Mouse (Mus musculus) heart, embryonic 12.5 days (tissue): ENCODE data around the gene Stbd1. TPM values are rescaled to one million over a fixed set of nuclear protein-coding genes. Genes with fewer than 3 reads are reported as not detected.

Experiments
- ATAC-seq: fragments of 200-750 bp; cut with Nextera tagmentation; 2 replicates; pipeline ENCODE4 v1.8.0; 2017; ENCODE audit warnings: moderate TSS enrichment, moderate library complexity; ENCODE audit not compliant: insufficient number of reproducible peaks, low FRiP score
- H3K27ac ChIP-seq: fragments of 300-500 bp; sonication (generic); 2 replicates; pipeline ENCODE4 v1.5.1; 2016; ENCODE audit warnings: mild to moderate bottlenecking, moderate library complexity; ENCODE audit not compliant: poor library complexity, severe bottlenecking
- H3K27me3 ChIP-seq: fragments of 300-500 bp; sonication (generic); replicated peaks from 2 replicates; pipeline ENCODE4 v1.6.1; 2016; ENCODE audit warnings: mild to moderate bottlenecking, moderate library complexity
- H3K36me3 ChIP-seq: fragments of 300-500 bp; sonication (generic); 2 replicates; pipeline ENCODE4 v1.6.1; 2016; ENCODE audit warnings: mild to moderate bottlenecking, moderate library complexity
- H3K4me1 ChIP-seq: fragments of 300-500 bp; sonication (generic); replicated peaks from 2 replicates; pipeline ENCODE4 v1.6.1; 2016; ENCODE audit warnings: mild to moderate bottlenecking
- H3K4me2 ChIP-seq: fragments of 300-500 bp; sonication (generic); 2 replicates; pipeline ENCODE4 v1.6.1; 2016; ENCODE audit warnings: mild to moderate bottlenecking, moderate library complexity
- H3K4me3 ChIP-seq: fragments of 300-500 bp; sonication (generic); 2 replicates; pipeline ENCODE4 v1.5.1; 2016; ENCODE audit warnings: mild to moderate bottlenecking
- H3K9ac ChIP-seq: fragments of 300-500 bp; sonication (generic); 2 replicates; pipeline ENCODE4 v1.6.1; 2016; ENCODE audit warnings: mild to moderate bottlenecking, moderate library complexity
- H3K9me3 ChIP-seq: fragments of 300-500 bp; sonication (generic); replicated peaks from 2 replicates; pipeline ENCODE4 v1.6.1; 2016; ENCODE audit warnings: mild to moderate bottlenecking, moderate library complexity
- WGBS: fragments of 180-500 bp; shearing (Covaris S2); methylation state at CpG from one replicate; pipeline ENCODE4 v1.1.7; 2016; 5-methylcytosine and 5-hydroxymethylcytosine counted together
- polyA plus RNA-seq: library from polyadenylated mRNA; unstranded; fragments of >200 nt; fragmentation: Nextera tagmentation; extraction: Ambion mirVana; gene quantifications from 2 replicates; pipeline ENCODE4 v1.2.1, GENCODE M21; 2016

Gene Stbd1
- polyA plus RNA-seq = 84.2 and 87.2 TPM in 2 replicates

DNA sequence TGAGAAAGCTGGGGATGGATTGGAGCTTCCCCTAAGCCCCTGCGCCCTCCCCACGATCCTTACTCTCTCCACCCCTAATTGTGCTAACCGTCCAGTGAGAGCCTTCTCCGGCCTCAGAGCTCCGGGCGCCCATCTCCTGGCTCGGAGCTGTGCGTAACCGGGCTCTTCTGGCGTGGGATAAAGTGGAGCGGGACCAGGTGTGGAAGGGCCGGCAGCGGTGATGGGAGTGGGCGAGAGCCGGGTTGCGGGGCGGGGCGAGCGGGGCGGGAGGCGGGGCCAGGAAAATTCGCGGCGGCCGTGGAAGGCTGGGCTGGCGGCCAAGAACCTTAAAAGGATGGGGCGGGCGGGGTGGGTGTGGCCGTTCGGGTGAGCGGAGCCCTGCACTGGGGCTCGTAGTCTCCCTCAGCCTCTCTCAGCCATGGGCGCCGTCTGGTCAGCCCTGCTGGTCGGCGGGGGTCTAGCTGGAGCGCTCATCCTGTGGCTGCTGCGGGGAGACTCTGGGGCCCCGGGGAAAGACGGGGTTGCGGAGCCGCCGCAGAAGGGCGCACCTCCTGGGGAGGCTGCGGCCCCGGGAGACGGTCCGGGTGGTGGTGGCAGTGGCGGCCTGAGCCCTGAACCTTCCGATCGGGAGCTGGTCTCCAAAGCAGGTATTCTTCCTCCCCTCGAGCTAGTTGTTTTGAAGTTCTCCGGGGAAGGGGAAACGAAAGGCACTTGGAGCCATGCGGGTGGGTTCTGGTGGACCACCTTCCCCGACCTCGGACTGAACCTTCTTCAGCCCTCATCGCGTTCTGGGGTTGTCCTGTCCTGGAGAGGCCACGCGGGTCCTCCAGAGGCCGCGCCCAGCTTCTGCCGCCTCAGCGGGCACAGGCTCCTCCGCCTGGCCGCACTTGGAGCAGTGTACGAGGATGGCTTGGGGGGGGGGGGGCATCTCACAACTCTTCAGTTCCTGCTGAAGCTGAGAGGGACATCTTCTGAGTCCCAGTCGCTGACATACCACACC, at the start of gene Stbd1:
TSS of gene Stbd1 (plus strand) at position 351 of the 1,000 bp plus-strand sequence.
- H3K27me3 ChIP-seq = 0 out of 2 replicates have a peak, but pooled peaks cover 9% of the 10 kb centered on the region
- peak within 1 kb of the TSS; percentile 73 for H3K4me2 ChIP-seq
- peak; percentile 92 for ATAC-seq
- H3K4me3 ChIP-seq = peak within 1 kb of the TSS; percentile 67
- peaks cover 21% of the 10 kb centered on the region for H3K4me1 ChIP-seq
- H3K9ac ChIP-seq = peak within 1 kb of the TSS; percentile 83
- under 1% methylated on average over 69 of the region's 69 CpGs for whole genome bisulfite sequencing
- H3K27ac ChIP-seq = peak within 1 kb of the TSS; percentile 80
- H3K9me3 ChIP-seq = no peaks in the 10 kb centered on the region
- peaks cover 15% of the 10 kb centered on the region for H3K36me3 ChIP-seq

DNA sequence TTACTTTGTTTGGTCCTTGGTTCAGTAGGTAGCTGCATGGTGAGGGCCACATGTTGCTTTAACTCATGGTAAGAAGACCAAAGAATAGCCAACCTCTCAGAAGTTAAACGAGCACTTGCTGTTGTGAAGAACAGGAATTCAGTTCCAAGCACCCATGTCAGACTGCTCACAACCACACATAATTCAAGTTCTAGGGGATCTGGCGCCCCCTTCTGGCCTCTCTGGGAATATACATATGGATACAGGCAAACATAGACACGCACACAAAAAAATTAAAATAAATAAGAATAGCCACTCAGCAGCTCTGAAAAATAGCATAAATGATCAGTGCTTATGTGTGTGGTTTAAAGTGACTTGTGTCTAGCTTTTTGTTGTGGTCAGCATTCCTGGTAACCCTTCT, 48.9 kb upstream of the Stbd1 start:
- Histone ChIP-seq H3K4me1 (no peaks in the 10 kb centered on the region), H3K4me2 (no peak overlapping the region), H3K9ac (no peak overlapping the region), H3K27me3 (no peaks in the 10 kb centered on the region), H3K36me3 (no peaks in the 10 kb centered on the region), H3K9me3 (peaks cover 3% of the 10 kb centered on the region; the same call in 1 of the 2 replicates), H3K4me3 (no peak overlapping the region), H3K27ac (no peak overlapping the region)
- WGBS = 62% methylated on average over 3 of the region's 3 CpGs
- no peak for ATAC-seq

DNA sequence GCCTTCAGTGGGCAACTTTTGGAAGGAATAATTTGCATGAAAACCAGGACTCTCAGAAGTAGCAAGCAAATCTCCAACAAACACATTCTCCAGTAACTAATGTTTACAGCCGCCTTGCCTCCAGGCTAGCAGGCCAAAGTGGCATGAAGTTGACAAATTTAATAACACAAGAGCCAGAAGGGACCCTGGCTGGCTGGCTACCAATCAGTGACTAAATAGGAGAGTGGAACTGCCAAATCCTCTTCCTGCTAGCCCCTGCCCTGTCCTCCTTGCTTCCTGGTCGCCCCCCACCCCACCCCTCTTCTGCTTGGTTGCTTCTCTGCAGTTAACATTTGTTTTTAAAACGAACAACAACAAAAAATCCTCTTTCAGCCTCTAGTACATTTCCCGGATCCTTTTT, 48.4 kb upstream of the Stbd1 start:
- no peak for ATAC-seq
- WGBS = 82% methylated on average over 4 of the region's 4 CpGs

DNA sequence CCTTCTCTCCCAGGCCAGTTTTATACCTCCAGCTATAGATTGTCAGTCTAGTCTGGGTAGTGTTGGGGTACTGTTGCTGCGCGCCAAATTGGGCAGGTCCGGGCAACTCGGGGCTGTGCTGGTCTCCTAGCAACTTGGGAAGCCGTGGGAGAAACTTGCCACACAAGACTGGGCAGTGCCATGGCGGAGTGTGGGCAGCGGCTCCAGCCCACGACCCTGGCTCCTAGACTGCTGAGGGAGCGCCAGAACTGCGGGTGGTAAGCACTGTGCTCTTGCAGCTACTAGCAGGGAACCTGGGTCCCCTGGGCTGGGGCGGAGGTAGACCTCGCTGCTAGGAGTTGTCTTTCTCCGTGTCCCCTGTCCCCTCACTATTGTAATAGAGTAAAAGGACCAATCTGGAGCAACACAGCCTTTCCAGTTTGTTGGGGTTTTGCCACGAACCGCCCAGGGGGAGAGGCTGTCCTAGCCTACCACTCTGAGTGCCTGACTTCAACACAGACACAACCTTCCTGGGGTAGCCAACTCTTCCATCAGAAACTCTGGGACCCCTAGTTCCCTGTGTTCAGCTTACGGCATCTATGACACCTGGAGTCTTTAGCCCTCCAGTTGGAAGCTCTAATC, 47.8 kb upstream of the Stbd1 start, which contains the start of gene Fam47e:
TSS of gene Fam47e (plus strand) at position 179 of the 621 bp plus-strand sequence.
- Histone ChIP-seq H3K9ac (no peak within 1 kb of the TSS), H3K27me3 (no peaks in the 10 kb centered on the region), H3K27ac (no peak within 1 kb of the TSS), H3K4me2 (no peak within 1 kb of the TSS), H3K36me3 (no peaks in the 10 kb centered on the region), H3K4me1 (peaks cover 1% of the 10 kb centered on the region; the same call in 1 of the 2 replicates), H3K4me3 (no peak within 1 kb of the TSS), H3K9me3 (peaks cover 3% of the 10 kb centered on the region; the same call in 1 of the 2 replicates)
- WGBS = 76% methylated on average over 16 of the region's 16 CpGs
- ATAC-seq = no peak

More for the DNA sequence above, 48.4 kb upstream of the Stbd1 start:
- Histone ChIP-seq H3K36me3 (no peaks in the 10 kb centered on the region), H3K27me3 (no peaks in the 10 kb centered on the region), H3K4me3 (no peak overlapping the region), H3K9me3 (peaks cover 3% of the 10 kb centered on the region; the same call in 1 of the 2 replicates), H3K27ac (no peak overlapping the region), H3K4me2 (no peak overlapping the region), H3K9ac (no peak overlapping the region), H3K4me1 (no peaks in the 10 kb centered on the region)

DNA sequence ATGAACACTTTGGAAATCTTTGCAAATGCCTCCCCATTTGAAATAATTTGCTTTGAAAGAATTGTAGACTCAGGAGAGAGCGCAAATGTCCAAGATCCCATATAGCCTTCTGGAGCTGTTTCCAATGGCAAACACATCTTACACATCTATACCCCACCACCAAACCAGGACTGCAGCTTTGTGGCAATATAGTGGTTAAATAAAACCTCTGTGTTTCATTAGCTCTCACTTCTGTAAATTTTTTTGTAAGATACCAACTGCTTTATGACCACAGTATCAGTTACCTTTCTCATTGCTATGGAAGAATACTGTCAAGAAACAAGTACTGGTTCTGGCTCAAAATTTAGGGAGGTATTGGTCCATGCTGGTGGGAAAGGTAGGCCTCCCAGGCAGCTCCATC, 46.9 kb upstream of the Stbd1 start:
- Histone ChIP-seq H3K4me3 (no peak overlapping the region), H3K4me2 (no peak overlapping the region), H3K27me3 (no peaks in the 10 kb centered on the region), H3K9ac (no peak overlapping the region), H3K27ac (no peak overlapping the region), H3K36me3 (no peaks in the 10 kb centered on the region), H3K4me1 (peaks cover 7% of the 10 kb centered on the region; the same call in 1 of the 2 replicates), H3K9me3 (peaks cover 3% of the 10 kb centered on the region; the same call in 1 of the 2 replicates)
- WGBS = 93% methylated on average over 1 of the region's 1 CpGs
- ATAC-seq = no peak

DNA sequence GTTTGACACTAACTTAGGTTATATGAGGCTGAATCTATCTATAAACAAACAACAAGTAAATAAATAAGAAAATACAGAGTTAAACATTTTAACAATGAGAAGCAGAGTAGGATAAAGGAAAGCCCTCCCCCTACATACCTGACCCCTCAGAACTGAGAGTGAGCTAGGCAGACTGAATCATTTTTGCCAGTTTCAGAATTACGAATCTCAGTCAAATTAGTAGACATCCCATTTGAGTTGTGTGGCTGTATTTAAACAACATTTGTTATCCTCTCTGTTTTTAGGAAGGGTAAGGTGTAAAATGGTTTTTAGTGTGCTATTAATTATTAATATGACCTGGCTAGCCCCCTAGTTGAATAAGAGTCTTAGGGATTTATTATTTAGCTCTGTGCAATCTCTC, 45.3 kb upstream of the Stbd1 start:
- Histone ChIP-seq H3K36me3 (no peaks in the 10 kb centered on the region), H3K9me3 (peaks cover 3% of the 10 kb centered on the region; the same call in 1 of the 2 replicates), H3K27me3 (0 out of 2 replicates have a peak, but pooled peaks cover 3% of the 10 kb centered on the region), H3K4me1 (peaks cover 7% of the 10 kb centered on the region; the same call in 1 of the 2 replicates), H3K9ac (no peak overlapping the region), H3K4me2 (no peak overlapping the region), H3K27ac (no peak overlapping the region), H3K4me3 (no peak overlapping the region)
- WGBS = 83% methylated on average over 1 of the region's 1 CpGs
- ATAC-seq = no peak

DNA sequence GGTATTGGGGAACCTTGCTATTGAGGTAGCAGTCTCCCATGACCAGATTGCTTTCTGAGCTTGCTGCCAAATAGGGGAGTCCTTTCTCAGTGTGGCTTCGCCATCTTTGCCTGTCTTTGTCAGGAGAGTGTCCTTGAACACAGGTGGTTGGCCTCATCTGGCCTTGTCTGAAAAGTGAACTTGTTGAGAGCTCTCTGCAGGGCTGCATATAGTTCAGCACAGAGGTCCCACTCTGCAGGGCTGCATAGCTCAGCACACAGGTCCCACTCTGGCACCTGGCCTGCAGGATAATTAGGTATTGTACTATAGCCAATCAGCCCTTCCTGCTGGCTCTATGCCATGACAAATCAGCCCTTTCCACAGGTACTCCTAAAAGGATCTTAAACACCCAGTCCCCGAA, 42.6 kb upstream of the Stbd1 start:
- 64% methylated on average over 2 of the region's 2 CpGs for WGBS
- H3K9me3 ChIP-seq = no peaks in the 10 kb centered on the region

DNA sequence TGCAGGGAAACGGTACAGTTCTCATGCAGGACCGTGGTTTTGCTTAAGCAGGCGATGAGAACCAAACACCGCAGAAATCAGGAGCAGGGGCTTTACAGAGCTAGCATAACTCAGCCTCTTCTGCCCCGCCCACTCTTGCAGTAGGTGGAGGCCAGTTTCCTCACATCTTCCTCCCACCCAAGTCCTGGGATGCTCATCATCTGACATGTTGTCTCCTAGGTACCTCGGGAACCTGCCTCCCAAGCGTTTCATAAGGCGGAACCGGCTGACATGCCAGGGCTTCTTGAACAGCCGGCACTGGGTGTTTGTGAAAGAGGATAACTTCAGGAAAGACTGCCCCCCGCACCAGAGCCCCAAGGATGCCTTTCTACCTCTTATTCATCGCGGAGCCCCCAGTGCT, 40.8 kb upstream of the Stbd1 start:
- no peak overlapping the region for H3K9ac ChIP-seq
- 0 out of 2 replicates have a peak, but pooled peaks cover 3% of the 10 kb centered on the region for H3K27me3 ChIP-seq
- H3K36me3 ChIP-seq = no peaks in the 10 kb centered on the region
- no peak for ATAC-seq
- no peaks in the 10 kb centered on the region for H3K9me3 ChIP-seq
- H3K4me2 ChIP-seq = no peak overlapping the region
- no peak overlapping the region for H3K27ac ChIP-seq
- no peak overlapping the region for H3K4me3 ChIP-seq
- WGBS = 76% methylated on average over 13 of the region's 13 CpGs
- H3K4me1 ChIP-seq = peaks cover 7% of the 10 kb centered on the region; the same call in 1 of the 2 replicates

More for the DNA sequence above, 42.6 kb upstream of the Stbd1 start:
- Histone ChIP-seq H3K4me2 (no peak overlapping the region), H3K36me3 (no peaks in the 10 kb centered on the region), H3K9ac (no peak overlapping the region), H3K4me1 (peaks cover 7% of the 10 kb centered on the region; the same call in 1 of the 2 replicates), H3K27me3 (0 out of 2 replicates have a peak, but pooled peaks cover 3% of the 10 kb centered on the region), H3K27ac (no peak overlapping the region), H3K4me3 (no peak overlapping the region)
- no peak for ATAC-seq

DNA sequence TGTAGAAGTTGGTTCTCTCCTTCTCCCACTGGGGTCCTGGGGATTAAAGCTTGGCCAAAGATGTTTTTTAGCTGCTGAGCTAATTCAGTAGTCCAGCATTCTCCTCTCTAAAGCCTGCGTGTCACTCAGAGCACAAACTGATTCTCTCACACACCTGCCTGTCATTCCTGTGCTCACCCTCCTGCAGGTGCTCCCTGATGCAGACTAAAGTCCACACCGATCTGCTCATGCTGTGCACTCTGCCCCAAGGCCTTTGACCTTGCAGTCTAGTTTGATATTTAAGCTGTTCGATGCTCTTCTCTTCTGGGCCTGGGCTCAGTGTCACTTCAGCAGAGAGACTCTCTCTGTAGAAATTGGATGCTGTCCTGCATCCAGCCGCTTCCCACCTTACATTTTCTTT, 31.6 kb upstream of the Stbd1 start:
- 84% methylated on average over 4 of the region's 4 CpGs for WGBS
- no peak overlapping the region for H3K27ac ChIP-seq
- H3K27me3 ChIP-seq = no peaks in the 10 kb centered on the region
- H3K9me3 ChIP-seq = 0 out of 2 replicates have a peak, but pooled peaks cover 6% of the 10 kb centered on the region
- no peak overlapping the region for H3K9ac ChIP-seq
- H3K36me3 ChIP-seq = no peaks in the 10 kb centered on the region
- H3K4me1 ChIP-seq = no peaks in the 10 kb centered on the region
- H3K4me2 ChIP-seq = no peak overlapping the region
- H3K4me3 ChIP-seq = no peak overlapping the region
- no peak for ATAC-seq

DNA sequence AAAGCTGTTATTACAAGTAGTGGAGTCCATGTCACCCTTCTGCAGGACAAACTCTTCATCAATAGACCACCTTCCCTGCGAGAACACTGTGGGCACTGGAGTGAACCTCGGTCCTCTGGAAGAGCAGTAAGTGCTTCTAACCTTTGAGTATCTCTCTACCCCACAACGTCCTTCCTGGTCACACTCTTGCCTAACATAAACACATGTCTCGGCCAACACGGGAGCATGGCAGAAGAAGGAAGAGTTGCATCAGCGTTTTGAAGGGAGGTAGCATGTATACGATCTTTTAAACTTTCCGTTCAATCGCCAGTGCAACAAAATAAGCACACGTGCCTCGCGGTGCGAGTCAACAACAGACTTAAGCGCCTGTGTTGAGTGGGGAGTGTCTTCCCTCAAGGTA, 23.3 kb upstream of the Stbd1 start:
- 79% methylated on average over 14 of the region's 14 CpGs for whole genome bisulfite sequencing

DNA sequence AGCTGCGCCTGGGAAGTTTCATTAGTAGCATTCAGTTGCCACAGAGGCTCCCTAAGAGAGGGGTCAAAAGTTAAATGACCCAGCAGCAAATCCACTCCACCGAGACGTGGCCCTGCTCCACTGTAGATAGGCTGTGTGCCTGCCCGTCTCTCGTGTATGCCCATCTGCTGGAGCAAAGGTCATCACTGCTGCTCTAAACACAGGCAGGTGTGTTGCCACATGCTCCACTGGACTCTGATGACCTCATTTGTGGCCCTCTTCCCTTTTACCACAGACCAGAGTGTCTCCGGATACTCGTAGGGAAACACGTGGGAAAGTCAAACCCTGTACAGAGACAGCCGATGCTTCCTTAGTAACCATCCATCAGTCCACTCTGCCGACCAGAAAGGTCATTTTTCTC, 16.9 kb upstream of the Stbd1 start:
- Histone ChIP-seq H3K9ac (no peak overlapping the region), H3K9me3 (no peaks in the 10 kb centered on the region)
- WGBS = 55% methylated on average over 10 of the region's 10 CpGs

More for the DNA sequence above, 23.3 kb upstream of the Stbd1 start:
- Histone ChIP-seq H3K4me3 (no peak overlapping the region), H3K4me1 (no peaks in the 10 kb centered on the region), H3K4me2 (no peak overlapping the region), H3K27ac (no peak overlapping the region), H3K36me3 (no peaks in the 10 kb centered on the region), H3K9ac (no peak overlapping the region), H3K27me3 (no peaks in the 10 kb centered on the region), H3K9me3 (no peaks in the 10 kb centered on the region)
- no peak for ATAC-seq

More for the DNA sequence above, 16.9 kb upstream of the Stbd1 start:
- Histone ChIP-seq H3K27me3 (no peaks in the 10 kb centered on the region; the same call in 1 of the 2 replicates), H3K4me2 (no peak overlapping the region), H3K4me1 (peaks cover 3% of the 10 kb centered on the region; the same call in 1 of the 2 replicates), H3K27ac (no peak overlapping the region), H3K4me3 (no peak overlapping the region), H3K36me3 (no peaks in the 10 kb centered on the region)
- no peak for ATAC-seq
